Mouse (Mus musculus) retina, adult 2 months (tissue): ENCODE results near the gene Rnf38.

Experiments
- DNase-seq: peaks from one replicate; pipeline ENCODE4 v3.0.0-alpha.2; 2012; ENCODE audit warnings: low read depth, low spot score

The Rnf38 gene

GRCm38 (mm10) chr4:44224141-44224540, 9.4 kb downstream of the Rnf38 start:
- DNase-seq = no peak

- no peak for DNase-seq
These were observed 10.1 kb downstream of the Rnf38 start for GRCm38 (mm10) chr4:44223444-44223843.

GRCm38 (mm10) chr4:44216797-44217442, 16.7 kb downstream of the Rnf38 start:
- no peak for DNase-seq

GRCm38 (mm10) chr4:44199968-44200367, 33.6 kb downstream of the Rnf38 start:
- DNase-seq = peak; percentile 18

GRCm38 (mm10) chr4:44187431-44187830, 46.2 kb downstream of the Rnf38 start:
- peak; percentile 50 for DNase-seq

- DNase-seq = no peak
These were observed 49.7 kb downstream of the Rnf38 start for GRCm38 (mm10) chr4:44183862-44184261.

GRCm38 (mm10) chr4:44179748-44180147, 53.8 kb downstream of the Rnf38 start:
- no peak for DNase-seq

GRCm38 (mm10) chr4:44173177-44173576, 60.4 kb downstream of the Rnf38 start:
- peak; percentile 57 for DNase-seq

GRCm38 (mm10) chr4:44172676-44173075, 60.9 kb downstream of the Rnf38 start:
- no peak for DNase-seq

- no peak for DNase-seq
These were observed 63.7 kb downstream of the Rnf38 start for GRCm38 (mm10) chr4:44169884-44170283.

- no peak for DNase-seq
These were observed 64.8 kb downstream of the Rnf38 start for GRCm38 (mm10) chr4:44168816-44169215.

- DNase-seq = peak; percentile 72
These were observed 65.3 kb downstream of the Rnf38 start for GRCm38 (mm10) chr4:44168231-44168647.

- peak; percentile 37 for DNase-seq
These were observed 66.0 kb downstream of the Rnf38 start for GRCm38 (mm10) chr4:44167397-44168121.

- no peak for DNase-seq
These were observed 66.7 kb downstream of the Rnf38 start for GRCm38 (mm10) chr4:44166702-44167396.

- DNase-seq = no peak
These were observed 69.0 kb downstream of the Rnf38 start for GRCm38 (mm10) chr4:44164621-44165020.

GRCm38 (mm10) chr4:44163034-44163433, 70.6 kb downstream of the Rnf38 start:
- no peak for DNase-seq

- no peak for DNase-seq
These were observed 72.4 kb downstream of the Rnf38 start for GRCm38 (mm10) chr4:44160990-44161689.

- no peak for DNase-seq
These were observed 73.8 kb downstream of the Rnf38 start for GRCm38 (mm10) chr4:44159839-44160238.

GRCm38 (mm10) chr4:44156481-44156880, 77.1 kb downstream of the Rnf38 start:
- no peak for DNase-seq

GRCm38 (mm10) chr4:44154884-44155283, 78.7 kb downstream of the Rnf38 start:
- no peak for DNase-seq

GRCm38 (mm10) chr4:44152904-44153303, 80.7 kb downstream of the Rnf38 start:
- no peak for DNase-seq

- DNase-seq = no peak
These were observed 106.8 kb downstream of the Rnf38 start for GRCm38 (mm10) chr4:44126805-44127204.
